Mouse (Mus musculus) kidney, adult 9 months (tissue): ENCODE results near the gene D630003M21Rik.

Experiments used
- DNase-seq: peaks from one replicate; pipeline ENCODE4 v3.0.0; 2022

D630003M21Rik gene

GRCm38 (mm10) chr2:158193611-158194336 lies 35.2 kb downstream of the D630003M21Rik start:
- no peak for DNase-seq

DNA sequence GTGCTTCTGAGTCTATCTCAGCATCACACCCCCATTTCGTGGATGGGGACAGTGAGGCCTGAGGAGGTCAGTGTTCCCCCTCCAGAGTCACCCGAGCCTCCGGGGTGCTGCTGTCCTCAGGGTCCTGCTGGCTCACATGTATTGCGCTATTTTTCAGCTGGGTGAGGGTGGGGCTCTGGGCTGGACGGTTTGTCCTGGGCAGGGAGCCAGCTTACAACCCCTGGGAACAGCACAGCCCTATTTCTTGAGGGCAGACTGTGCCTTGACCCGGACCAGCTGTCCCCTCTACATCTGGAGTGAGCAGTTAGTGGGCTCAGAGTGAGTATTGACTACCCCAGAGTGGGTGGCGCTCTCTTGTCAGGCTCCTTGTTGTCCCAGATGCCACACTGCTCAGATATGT lies 37.9 kb downstream of the D630003M21Rik start:
- DNase-seq: peak; percentile 32

DNA sequence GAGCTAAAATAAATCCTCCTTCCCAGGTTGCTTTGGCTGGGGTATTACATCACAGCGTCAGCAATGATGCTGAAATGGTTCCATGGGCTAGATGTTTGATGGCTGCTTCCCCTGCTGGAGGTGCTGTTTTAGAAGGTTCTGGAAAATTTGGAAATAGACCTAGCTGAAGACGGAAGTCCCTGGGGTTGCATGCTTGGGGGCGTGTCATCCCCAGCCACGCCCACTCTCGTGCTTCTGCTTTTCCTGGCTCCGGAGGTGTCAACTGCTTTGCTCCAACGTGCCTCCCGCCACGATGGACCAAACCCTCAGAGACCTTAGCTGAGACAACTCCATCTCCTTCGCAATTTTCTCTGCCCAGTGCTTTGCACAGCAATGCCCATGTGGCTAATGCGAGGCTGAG lies 39.6 kb downstream of the D630003M21Rik start:
- DNase-seq: no peak

DNA sequence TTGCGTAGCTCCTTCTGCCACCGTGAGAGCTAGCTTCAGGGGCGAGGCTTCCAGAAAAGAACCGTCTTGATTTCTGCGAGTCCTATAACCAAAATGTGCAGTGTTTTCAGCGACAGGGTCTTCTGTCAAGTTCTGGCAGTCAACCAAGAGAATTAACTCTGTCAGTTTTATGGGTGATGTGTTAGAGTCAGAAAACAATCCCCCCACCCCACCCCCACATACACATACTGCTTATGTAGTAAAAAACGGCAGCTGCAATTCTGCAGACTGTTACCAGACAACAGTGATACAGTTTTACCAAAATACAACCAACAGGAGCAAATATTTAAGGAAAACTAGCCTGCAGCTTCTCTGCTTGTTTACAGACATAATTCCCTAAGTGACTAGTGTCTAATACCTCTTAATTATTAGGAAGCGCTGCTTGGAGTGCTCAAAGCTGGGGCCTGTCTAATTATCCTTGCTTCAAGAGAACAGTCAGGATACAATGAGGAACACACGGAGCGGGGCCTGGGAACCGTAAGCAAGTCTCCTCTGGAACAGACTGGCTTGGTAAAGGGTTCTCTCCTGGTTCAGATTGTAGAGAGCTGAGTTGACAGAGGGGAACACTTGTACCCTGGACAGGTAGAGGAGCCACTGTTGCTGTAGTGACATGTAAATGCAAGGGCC lies 42.7 kb downstream of the D630003M21Rik start:
- DNase-seq: no peak

DNA sequence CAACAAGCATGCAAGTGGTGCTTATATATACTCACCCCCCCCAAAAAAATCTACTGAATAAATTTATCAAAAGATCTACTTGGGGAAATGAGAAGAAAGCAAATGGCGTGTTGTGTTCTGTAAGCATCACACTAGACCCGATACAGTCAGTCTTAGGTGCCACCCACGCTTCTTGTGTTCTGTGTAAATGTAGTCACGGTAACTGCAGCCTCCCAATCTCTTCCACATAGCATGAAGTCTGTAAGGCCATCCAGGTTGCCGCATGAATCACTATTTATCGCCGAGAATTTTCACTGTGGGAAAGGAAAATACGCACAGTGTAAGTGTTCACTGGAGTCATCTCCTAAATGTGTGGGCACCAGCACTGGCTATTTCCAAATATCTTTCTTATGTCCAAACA lies 45.8 kb downstream of the D630003M21Rik start:
- DNase-seq: no peak

GRCm38 (mm10) chr2:158181932-158182331 lies 47.1 kb downstream of the D630003M21Rik start:
- no peak for DNase-seq

DNA sequence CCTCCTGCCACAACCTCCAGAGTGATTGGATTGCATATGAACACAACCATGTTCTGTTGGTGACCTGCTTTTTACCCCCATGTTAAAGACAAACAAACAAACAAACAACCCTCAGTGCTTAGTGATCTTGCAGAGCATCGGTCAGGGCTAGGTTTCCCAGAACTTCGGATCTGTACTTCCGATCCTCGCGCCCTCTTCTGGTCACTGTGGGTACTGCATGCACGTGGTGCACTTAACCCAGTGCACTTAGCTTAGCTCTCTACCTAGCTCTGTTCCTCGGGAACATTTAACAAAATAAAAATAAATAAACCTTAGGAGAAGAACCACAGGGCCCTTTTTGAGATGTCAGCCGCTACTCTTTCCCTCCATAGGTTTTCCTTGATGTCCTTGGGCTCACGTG lies 48.2 kb downstream of the D630003M21Rik start:
- DNase-seq: peak; percentile 65

DNA sequence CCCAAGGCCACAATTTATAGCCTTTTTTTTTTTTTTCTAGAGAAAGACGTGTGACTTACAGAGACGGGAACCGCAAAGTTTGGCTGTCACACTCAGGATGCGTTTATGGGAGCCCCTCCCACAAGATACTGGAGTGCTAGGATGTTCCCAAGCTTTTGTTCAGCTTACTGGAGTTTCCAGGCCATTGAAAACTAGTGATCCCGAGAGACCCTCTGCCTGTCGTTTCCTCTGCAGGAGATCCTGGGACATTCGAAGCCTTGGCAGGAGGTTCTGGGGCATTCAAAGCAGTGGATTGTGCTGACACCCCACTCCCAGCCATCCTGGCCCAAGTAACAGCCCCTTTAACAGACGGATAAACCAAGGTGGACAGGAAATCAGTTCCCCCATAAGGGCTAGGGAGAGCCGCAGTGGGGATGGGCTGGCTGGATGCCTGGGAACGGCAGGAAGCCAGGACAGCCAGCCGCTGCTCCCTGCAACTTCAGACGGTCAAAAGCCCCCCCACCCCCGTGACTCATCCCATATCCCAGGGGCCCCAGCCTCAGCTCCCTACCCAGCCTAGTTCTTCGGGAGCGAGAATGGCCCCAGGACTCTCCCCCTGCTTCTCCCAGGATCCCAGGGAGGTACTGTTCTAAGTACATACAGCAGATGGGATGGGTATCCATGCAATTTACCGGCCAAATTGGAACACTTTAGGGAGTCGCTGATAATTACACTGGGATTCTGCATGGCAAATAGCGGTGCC lies 49.5 kb downstream of the D630003M21Rik start:
- no peak for DNase-seq

DNA sequence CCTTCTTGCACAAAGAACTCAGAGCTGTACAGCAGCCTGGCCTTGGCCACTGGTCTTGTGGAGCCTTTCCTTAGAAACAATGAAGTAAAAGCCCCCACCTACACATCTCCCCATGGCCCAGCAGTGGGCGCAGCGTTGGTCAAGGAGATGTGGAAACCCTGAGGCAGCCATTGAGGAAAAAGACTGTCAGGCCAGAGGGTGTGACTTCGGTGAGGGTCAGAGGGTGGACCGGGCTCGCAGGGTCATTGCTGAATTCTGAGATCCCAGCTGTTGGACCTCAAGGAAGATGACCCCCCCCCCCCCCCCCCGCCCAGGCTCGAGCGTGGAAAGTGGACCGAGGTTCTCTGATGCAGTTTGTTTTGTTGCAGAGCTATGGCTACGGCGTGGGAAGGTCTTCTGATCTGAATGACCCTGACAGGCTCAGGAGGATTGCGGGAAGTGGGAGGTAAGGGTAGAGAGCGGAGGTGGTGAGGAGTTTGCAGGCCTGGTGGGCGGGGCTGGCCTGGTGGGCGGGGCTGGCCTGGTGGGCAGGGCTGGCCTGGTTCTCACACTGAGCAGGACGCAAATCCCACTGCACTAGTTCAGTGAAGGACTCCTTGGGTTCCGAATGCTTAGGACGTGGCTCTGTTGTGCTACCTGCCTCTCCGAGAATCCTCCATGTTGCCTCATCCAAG lies 50.2 kb downstream of the D630003M21Rik start:
- DNase-seq: peak; percentile 83

- DNase-seq: no peak
Measured at GRCm38 (mm10) chr2:158178139-158178538, 50.9 kb downstream of the D630003M21Rik start.

DNA sequence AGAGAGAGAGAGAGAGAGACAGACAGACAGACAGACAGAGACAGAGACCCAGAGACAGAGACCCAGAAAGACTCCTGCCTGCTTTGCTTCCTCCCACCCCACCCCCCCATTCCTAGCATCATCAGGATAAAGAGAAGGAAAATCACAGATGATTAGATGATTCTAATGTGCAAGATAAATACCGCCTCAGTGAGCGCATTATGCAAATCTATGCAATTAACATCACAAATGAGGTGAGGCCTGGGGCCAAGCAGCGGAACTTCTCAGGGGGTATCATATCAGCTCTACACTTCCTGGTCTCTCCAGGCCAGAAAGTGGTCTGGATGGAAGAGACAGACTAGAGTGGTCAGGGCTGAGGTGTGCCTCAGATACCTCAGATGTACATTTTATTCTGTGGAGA lies 51.4 kb downstream of the D630003M21Rik start:
- no peak for DNase-seq

GRCm38 (mm10) chr2:158176763-158177162 lies 52.3 kb downstream of the D630003M21Rik start:
- no peak for DNase-seq

DNA sequence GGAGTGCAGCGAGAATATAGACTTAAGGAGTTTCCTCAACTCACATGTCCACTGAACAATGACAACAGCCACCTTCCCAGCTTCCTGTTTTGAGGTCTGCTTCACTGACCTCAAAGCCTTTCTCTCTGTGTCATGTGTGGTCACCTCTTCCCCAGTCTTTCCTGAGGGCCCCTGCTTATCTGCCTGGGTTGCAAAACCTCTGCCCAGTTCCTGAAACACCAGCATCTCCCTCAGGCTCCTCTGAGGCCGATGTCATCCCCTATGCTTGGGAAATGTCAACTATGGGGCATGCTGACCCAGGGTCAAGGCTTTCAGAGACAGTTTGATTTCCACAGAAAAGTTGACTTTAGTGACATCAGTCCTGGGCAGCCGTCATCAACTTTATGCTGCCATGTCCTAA lies 53.6 kb downstream of the D630003M21Rik start:
- DNase-seq: no peak

GRCm38 (mm10) chr2:158174958-158175357 lies 54.1 kb downstream of the D630003M21Rik start:
- DNase-seq: no peak

DNA sequence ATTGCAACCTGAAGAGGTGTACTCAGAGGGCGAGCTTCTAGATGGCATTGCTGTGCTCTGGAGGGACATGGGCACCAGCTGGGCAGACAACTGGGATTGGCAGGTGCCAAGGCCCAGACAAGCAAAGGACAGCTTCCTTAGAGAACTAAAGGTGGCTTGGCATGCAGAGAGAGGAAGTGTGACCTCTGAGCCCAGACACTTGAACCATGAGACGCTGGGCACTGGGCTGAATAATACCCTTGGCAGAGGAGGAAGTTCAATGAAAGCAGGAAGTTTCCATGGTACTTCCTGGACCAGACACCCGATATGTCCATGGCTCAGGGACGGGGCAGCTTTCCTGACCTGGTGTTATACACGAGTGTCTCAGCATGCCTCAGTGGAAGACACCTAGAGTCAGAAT lies 54.6 kb downstream of the D630003M21Rik start:
- peak; percentile 60 for DNase-seq

- no peak for DNase-seq
Measured at GRCm38 (mm10) chr2:158170394-158170793, 58.6 kb downstream of the D630003M21Rik start.

- DNase-seq: no peak
Measured at GRCm38 (mm10) chr2:158169771-158170170, 59.3 kb downstream of the D630003M21Rik start.

DNA sequence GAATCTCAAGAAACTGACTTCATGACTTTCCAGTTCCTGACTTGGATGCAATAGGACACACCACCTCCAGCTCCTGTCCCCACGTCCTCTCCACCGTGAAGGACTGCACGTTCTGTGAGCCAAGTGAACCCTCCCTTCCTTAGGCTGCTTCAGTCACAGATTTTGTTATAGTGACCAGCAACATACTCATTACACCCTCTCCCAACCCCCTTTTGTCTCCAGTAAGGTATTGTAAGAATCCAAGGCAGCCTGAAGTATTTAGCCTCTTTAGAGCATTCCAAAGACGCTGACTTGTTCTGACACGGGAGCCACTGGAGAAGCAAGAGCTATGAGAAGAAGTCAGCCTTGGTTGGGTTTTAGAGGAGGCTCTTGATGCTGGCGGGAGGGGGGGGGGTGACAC lies 59.7 kb downstream of the D630003M21Rik start:
- no peak for DNase-seq

GRCm38 (mm10) chr2:158168741-158169211 lies 60.2 kb downstream of the D630003M21Rik start:
- no peak for DNase-seq

DNA sequence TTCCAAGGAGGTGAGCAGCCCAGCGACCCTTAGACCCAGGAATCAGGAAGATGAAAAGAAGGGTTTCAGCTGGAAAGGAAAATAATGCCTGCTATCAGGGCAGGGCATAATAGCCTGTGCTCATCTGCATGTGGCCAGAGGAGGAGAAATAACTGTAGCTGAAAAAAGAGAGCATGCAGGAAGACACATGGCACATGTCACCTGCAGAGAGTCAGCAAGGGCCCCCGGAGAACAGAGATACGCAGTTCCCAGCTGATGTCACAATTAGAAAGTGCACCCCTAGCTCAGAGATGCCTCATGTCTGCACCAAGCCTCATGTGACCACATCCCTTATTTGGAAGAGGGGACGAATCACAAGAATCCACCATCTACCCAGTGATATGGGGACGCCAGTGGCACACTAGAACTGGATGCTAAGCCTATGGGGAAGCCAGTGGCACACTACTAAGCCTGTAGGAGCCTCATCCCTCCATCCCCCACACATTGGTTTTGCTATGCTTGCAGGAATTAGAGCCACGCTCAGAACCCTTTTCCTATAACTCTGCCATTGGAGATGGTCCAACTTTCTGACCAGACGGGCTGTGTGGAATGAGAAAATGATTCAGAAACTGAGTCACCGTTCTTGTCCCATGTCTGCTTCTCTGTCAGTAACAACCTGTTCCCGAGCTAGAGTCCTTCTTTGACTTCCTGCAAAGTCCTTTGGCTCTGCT lies 61.4 kb downstream of the D630003M21Rik start:
- no peak for DNase-seq

DNA sequence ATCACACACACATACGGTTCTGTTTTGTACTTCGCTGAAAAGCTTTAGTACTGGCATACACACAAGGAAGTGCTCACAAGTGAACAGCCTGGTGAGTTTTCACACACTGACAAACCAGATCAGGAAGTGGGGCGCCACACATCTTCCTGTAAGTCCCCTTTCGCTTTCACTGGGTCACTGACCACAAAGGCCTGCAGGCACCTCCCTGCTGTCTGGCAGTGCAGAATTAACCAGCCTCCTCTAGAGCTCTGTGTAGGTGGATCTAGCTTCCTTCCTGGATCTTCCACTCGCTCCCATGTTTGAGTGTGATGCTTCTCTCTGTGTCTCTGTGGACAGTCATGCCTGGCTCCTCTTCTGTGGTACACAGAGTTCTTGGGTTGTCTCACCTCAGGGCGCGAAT lies 62.4 kb downstream of the D630003M21Rik start:
- DNase-seq: peak; percentile 64

GRCm38 (mm10) chr2:158165776-158166175 lies 63.2 kb downstream of the D630003M21Rik start:
- peak; percentile 42 for DNase-seq
